Mouse (Mus musculus): ENCODE data around the gene Mfge8.

The Mfge8 gene

DNA sequence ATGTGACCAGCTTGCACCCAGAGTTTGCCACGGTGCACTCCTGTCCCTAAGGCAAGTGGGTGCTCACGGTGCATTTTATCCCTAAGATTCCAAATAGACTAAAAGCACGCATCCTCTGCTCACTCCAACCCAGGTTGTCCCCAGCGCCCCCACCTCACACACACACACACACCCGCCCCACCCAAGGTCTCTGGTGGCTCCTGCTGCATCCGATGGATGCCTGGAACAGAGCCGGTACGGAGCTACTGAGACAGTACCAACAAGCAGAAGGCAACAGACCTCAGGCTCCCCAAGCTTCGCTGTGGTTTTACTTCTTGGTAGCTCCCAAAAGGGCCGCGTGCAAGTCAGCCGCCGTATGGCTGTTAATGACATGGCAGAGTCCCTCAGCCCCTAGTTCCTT lies 18.5 kb downstream of the Mfge8 start:
- in situ Hi-C loops (cut with MboI), result no loop called here

- in situ Hi-C loops (cut with MboI), result no loop called here
Measured at GRCm38 (mm10) chr7:79129883-79130282, 19.0 kb downstream of the Mfge8 start.

DNA sequence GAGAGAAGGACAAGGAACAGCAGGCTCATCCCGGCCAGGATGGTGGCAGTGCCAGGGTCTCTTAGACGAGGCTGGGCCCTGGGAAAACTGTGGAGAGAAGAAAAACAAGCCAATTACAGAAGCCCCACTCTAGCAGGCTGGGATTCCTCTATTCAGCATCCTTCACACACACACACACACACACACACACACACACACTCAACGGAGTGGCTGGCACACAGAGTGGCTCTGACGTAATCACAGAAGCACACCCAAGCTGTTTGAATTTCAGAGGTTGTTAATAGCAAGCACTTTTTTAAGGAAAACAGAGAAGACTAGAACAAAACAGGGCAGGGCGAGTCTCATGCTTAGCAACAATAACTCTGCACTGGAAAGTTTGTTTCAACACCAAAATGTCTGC lies 25.4 kb downstream of the Mfge8 start:
- in situ Hi-C loops (cut with MboI), result no loop called here

GRCm38 (mm10) chr7:79113848-79114247 lies 35.0 kb downstream of the Mfge8 start:
- in situ Hi-C loops (cut with MboI), result no loop called here

- in situ Hi-C loops (cut with MboI), result no loop called here
Measured at GRCm38 (mm10) chr7:79096492-79096891, 52.4 kb downstream of the Mfge8 start.

- in situ Hi-C loops (cut with MboI), result no loop called here
Measured at GRCm38 (mm10) chr7:79089111-79089510, 59.7 kb downstream of the Mfge8 start.

Measured in mature B cell (primary cell).